Mouse (Mus musculus) thymus, adult 18-20 months (tissue): Measurements from ENCODE around the gene Gm11549.

ENCODE experiments used
- DNase-seq, 2 experiments: peaks; one replicate each; pipeline ENCODE4 v3.0.0; 2022; ENCODE audit warnings: mixed read lengths in 2 of 2

Gm11549 gene

DNA sequence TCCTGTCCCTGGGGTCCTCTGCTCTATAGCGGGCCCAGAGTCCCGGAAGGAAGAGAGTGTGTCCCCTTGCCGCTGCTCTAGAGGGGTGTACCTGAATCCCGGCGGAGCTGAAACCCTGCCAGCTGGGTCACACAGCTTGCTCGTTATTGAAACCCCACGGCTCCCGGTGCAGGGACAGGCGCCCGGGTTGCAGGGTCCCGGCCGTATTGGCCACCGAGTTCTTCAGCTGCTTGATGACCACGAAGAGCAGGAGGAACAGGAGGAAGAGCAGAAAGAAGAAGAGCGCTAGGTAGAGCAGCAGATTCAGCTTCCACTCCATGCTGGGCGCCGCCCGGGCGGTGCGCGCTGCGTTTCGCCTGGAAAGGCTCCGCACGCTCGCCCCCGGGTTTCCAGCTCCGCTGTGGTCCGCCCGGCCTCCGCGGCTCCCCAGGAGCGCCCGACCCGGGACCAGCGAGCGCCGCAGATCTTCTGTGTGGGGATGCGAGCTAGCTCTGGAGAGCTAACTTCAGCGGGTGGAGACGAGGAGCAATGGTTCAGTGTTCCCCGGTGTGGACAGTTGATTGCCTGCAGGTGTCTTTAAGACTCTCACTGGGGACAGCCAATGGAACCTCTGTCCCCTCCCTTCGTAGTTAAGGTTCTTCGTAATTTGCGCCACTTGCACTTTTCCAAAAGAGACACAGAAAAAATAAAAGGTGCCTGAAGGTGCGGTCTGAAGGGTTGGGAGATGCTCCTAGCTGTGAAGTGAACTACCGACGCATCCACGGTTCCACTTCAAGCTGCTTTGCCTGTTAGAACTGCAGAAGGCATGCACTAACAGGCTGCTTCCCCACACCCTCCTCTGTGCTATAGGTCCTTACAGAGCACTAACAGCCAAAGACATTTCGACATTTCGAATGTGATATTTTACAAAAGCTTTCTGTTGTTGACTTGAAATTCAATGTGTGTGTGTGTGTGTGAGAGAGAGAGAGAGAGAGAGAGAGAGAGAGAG is at the start of gene Gm11549:
Gm11549 (minus strand) TSS at position 741 of the 988 bp plus-strand sequence.
- no peak for DNase-seq

DNA sequence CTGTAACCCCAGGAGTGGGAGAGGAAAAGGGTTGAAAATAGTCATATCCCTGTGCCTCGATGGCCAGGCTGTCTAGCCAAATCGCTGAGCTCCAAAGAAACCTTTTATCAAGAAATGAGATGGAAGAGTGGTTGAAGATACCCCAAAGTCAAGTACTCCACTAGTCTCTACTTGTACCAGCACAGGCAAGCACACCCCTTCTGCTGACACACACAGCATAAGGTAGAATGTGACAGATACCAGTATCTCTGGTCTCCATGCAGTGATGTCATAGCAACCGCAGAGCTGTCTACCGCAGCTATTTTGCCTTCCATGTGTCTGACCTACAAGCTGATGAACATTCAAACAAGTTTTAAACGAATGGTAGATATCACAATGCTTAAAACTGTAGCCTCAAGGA is 48.2 kb upstream of the Gm11549 start:
- DNase-seq, result no peak

DNA sequence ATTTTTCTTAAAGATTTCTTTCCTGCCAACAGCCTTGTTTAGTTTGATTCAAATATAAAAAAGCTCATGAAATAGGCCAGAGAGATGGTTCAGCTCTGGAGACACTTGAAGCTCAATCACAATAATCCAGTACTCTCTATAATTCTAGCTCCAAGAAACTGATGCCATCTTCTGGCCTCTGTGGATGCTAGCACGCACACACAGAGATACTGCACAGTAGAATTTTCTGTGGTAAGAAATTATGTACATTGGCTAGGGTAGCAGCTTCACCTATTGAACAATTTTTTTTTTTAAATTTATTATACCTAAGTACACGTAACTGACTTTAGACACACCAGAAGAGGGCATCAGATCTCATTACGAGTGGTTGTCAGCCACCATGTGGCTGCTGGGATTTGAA is 42.1 kb upstream of the Gm11549 start:
- no peak for DNase-seq

DNA sequence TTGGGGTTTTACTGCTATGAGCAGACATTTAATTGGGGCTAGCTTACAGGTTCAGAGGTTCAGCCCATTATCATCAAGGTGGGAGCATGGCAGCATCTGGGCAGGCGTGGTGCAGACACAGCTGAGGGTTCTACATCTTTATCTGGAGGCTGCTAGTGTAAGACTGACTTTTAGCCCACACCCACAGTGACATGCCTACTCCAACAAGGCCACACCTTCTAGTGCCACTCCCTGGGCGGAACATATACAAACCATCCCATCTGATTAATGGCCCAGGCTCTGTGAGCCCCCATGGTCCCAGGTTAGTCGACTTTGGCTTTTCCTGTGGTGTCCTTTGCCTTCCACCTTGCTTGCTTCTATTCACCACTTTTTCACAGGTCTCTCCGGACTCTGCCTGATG is 38.0 kb upstream of the Gm11549 start:
- DNase-seq, result no peak

DNA sequence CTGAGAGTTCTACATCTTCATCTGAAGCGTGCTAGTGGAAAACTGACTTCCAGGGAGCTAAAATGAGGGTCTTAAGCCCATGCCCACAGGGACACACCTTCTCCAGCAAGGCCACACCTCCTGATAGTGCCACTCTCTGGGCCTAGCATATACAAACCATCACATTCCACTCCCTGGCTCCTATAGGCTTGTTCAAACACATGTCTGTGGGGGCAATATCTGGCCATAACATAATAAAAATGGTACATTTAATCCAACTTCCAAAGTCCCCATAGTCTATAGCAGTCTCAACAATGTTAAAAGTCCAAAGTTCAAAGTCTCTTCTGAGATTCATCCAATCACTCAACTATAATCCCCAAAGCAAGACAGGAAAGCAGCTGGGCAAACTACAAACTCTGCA is 36.0 kb upstream of the Gm11549 start:
- no peak for DNase-seq

DNA sequence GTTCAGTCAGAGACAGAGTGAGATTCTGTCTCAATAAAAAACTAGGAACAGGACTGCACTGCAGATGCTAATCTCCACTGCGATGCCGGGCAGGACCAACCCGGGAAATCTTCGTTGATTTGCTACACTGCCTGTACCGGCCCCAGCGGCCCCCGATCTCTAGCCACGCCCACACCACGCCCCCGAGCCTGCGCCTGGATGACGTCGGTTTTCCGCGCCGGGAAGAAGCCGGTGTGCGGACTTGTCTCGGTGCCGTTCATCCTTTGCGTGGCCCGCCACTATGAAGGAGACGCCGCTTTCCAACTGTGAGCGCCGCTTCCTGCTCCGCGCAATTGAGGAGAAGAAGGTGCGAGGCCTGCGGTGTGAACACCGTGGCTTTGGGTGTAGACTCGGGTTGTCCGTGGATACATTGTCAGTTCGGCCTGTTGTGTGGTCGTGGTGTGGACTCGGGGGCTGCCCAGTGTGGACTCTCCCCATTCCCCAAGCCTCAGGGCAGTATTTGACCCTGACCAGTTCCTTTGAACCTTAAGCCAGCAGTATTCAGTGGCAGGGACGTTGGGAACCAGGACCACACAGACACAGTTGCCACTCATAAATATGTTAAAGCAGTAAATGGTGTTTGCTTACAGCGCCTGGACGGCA is 30.9 kb upstream of the Gm11549 start, which contains the start of gene Exosc9:
Exosc9 (plus strand) TSS at position 201 of the 642 bp plus-strand sequence.
- peak; percentile 83 to 87 for DNase-seq

DNA sequence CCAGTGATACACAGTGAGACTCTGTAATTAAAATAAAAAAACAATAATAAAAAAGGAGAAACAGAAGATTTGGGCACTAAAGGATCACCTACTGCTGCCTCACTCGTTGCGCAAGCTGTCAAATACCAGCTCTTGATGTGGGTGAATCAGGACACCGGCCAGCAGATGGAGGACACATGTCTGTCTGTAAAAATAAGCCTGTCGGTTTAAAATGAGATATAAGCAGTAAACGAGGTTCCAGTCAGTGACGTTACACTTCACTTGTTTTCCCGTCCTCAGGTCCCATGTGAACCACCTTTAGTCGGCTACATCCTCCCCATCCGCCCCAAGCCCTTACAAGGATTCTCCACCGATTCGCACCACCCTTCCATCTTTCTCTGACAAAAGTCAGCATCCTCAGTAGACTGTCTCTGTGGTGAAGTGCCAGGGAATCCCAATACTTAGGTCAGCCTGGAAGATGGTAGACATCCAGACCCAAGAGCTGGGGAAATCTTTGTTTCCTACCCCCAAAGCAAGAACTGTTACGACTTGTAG is 30.3 kb upstream of the Gm11549 start:
- peak in 1 of 2 experiments; percentile 6 for DNase-seq

DNA sequence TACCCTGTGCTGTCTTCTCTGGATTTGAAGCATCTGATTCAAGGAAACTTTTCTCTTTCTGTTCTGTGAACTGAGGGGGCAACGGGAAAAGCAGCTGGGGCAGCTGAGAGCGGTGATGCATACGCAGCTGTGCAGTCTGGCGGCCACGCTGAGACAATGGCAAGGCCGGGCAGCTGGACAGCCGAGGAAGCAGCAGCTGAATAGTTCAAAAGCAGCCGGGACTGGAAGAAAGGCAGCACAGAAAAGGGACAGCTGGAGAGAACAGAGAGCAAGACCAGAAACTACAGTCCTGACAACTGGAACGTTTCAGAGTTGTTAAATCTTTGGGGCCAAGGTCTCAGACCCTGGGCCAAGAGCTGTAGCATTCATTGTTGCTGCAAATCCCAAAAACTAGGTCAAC is 29.7 kb upstream of the Gm11549 start:
- DNase-seq, result no peak

DNA sequence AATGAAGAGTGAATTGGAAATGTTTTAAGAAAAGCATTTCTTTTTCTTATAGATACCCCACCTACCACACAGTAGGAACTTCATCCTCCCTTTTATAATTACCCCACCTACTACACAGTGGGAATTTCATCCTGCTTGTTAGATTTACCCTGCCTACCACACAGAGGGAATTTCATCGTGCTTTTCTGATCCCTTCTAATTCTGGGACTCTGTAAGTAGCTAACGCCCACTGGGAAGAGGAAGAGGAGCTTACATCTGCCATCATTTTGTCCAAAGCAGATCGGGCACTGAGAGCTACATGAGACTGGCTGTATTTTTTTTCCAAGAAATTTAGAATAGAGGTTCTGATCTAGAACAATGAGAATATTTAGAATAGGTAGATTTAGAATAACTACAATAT is 23.3 kb upstream of the Gm11549 start:
- DNase-seq, result no peak

DNA sequence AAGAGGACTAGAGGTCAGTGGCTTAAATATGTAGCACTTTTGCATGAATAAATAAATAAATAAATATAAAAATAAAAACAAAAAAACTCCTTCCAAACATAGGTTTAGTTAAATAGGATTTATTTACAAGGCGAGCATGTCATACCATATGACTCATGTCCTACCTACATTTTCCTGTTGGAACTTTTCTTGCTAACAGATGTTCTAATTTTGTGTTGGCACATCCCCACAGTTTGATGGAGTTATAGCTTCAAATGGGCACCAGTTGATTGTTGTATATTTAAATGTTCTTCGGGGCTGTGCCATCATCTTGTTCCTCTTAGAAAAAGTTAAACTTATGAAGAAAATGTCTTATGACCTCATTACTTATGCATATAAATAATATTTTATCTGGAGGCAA is 19.8 kb upstream of the Gm11549 start:
- DNase-seq, result no peak

DNA sequence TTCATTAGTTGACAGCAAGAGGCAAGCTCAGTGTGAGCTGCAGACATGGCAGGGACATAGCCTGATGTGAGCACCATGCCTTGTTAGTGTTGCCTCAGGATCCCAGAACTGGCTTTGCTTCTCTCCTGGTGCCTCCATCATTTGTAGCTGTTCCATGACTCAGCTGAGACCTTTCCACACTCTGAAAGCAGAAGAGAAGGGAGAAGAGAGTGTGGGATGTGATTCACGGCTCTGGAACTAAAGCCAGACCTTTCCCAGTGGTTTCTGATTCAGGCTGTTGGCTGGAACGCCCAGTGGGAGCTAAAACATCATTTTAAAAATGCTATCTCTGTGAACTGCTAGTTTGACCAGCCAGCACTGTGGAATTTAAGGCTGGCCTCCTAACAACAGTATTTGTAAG is 19.1 kb upstream of the Gm11549 start:
- no peak for DNase-seq

DNA sequence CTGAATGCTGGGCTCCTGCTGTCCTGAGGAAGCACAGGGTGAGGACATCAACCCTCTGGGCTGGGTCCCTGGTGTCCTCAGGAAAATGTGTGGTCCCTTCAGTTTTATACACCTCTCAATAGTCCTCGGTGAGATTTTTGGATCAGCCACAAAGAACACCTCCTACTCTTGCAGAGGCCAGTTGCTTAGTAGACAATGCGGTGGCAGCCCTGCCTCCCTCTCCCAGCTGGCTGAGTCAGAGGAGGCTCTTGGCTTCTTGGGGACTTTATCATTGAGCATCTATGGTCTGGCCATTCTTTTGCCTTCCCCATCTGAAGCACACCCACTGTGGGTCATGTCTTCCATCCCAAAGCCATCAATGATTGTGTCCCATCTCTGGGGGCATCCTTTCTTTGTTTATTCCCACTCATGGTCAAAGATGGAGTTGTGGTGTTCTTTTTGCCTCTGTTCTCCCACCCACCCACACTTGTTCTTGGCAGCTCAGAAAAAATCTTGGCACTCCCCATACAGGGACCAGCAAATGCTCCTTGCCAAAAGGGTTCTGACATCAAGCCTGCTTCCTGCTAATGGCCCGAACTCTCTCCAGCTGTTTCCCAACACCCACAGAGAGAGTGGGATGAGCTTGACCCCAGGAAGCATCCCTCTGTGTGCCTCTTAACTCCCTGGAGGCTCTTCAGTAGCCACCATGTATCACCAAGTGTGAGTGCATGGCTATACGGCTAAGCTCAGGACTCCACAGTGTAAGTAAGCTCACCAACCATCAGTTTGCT is 16.3 kb upstream of the Gm11549 start:
- no peak for DNase-seq

DNA sequence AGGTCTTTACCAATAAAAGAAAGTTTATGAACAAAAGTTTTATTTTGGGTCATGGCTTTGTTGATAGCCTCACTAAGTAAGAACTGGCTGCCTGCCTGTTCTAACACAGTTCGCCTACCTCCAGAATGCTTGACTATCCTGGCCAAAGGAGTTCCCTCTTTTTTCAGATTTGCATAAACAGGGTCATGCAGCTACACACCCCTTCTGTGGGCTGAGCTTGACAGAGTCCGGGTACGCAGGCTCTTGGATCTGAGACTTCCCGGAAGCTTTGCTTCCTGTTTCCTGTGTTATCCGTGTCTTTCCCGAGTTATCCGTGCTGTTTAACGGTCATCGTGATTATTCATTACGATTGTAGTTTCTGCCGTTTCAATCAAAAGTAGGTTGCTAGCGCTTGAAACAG is 14.4 kb upstream of the Gm11549 start:
- no peak for DNase-seq

DNA sequence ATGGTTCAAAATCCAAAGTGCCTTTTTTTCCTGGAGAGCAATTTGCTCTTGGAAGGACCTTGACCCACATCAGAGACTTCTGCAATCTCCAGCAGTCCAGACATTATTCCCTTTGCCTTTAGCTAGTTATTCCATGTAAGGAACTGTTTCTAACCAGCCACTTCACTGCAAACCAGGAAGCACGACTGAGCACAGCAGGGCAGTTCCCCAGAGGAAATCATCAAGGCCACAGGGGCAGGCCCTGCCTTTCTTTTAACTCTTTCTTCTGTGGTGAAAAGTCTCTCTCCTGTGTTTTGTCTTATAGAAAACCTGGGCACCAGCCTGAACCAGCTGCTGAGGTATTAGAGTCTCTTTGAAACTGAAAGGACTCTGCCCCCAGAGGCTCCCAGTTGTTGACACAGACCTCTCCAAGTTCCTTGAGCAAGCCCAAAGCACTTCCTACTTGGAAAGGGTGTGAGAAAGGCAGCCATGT is 11.6 kb upstream of the Gm11549 start:
- DNase-seq, result no peak

DNA sequence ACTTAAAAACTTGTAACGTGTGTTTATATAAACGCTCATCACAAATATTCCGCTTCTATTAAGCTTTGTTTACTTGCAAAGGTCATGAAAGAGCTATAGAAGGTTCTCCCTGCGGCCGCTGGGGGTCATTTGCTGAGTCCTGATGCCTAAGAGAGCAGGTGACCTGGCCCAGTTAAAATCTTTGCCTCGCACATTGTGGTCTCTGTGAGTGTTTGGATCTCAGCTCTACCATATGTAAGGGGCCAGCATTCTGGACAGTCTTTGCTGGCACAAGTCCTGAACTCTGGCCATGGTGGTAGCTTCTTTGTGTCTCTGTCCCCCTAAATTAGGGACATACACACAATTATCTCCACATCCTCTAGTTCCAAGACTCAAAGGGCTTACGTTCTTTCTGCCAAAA is 11.1 kb upstream of the Gm11549 start:
- no peak for DNase-seq

DNA sequence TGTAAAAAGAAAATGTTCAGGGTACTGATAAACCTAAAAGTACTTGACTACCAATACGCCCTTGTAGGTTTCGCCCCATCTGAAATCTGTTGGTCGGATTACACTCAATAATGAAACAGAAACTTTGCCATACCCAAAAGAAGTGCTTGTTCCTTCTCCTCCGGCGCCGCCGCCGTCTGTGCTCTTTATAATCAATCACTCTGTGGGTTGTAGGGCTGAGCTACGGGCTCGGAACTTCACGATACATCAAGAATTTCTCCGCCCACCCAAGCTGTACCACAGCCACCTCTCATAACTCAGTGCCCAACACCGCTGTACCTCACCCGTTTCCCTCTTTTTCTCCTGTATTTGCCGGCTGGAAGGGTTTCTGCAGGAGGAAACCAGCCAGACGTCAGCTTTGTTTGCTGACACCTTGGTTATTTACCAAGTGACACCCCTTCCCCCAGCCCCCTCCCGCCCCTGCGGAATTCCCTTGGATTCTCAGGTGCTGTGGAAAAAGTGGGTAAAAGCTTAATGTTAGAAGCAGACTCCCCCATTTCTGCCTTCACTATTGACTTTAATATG is 10.4 kb upstream of the Gm11549 start:
- DNase-seq, result no peak

DNA sequence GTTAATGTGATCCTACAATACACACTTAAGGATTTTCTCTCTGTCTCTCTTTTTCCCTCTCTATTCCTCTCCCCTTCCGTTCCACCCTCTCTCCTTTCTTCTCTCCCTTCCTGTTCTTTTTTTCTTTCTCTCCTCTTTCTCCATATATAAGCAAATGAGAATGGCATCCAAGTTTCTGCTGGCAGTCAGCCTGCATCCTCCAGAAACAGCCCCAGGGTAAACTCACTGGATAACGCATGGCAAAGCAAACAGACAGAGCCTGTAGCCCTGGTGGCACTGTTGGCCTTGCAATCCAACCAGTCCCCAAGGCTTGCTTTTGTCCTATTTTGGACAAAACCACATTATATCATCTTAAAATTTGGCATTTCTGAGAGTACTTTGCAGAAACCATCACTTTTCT is 9.6 kb upstream of the Gm11549 start:
- no peak for DNase-seq

DNA sequence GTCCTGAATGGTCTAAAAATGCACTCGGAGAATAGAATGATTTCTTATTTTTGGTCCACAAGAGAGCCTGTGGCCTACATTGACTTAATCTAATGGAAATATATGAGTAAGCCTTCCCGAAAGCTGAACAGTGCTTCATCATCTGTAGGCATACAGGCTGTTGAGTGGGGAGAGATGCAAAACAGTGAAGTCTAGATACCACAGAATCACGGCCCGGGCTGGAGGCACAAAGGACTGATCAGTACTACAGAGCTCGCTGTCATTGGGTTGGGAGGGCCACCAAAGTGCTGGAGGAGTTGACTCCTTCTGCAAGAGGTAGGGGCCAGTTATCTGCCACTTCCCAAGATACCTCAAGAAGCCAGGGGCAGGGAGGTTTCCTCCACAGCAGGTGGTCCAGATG is 9.2 kb upstream of the Gm11549 start:
- DNase-seq, result no peak

DNA sequence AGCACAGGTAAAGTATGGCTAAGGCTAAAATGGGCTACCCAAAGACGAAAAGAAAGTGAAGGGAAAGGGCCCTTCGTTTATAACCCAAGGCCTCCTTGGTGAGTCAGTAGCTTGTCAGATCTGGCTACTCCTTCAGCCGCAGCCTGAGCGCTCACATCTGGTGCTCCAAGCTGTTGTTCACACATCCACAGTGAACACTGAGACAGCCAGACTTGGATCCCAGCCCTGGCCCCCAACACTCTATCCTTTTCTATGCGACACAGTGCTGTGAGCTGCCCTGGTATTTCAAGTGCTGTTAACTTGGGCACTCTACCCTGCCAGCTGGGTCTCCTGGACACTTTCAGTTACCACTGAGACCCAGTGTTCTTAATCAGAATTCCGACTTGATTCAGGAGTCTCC is 8.7 kb upstream of the Gm11549 start:
- no peak for DNase-seq

DNA sequence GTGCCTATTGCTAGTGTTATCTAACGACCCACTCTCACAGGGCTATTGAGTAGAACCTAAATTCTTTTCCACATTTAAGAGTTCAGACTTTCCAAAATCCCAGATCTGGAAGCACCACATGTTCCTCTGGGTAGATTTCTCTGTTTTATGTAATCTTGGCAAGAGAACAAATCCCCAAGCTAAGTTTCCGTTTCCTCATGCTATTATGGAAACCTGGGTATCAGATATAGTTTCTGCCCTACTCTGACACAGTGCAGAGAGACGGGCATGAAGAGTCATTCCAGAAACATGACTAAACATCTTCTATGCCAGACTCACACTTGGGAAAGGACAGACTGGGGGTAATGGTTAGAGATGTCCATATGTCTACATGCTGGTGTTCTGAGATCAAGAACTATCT is 2.9 kb upstream of the Gm11549 start:
- DNase-seq, result no peak

DNA sequence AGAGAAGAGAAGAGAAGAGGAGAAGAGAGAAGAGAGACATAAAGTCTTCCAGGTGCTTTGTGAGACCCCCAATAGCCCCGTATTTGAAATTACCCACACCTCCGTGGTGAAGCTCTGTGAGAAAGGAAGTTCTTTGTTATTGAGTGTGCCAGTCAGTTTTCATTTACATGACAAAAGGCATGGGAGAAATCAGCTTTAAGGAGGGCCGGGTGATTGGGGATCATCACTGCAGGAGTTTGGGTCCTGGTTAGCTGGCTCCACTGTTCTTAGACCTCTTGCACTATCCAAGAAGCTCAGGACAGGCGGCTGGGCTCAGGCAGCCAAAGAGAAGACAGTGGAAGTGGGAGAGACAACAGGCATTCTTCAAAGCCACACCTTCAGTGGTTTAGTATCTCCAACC is 524 bp upstream of the Gm11549 start:
- no peak for DNase-seq

DNA sequence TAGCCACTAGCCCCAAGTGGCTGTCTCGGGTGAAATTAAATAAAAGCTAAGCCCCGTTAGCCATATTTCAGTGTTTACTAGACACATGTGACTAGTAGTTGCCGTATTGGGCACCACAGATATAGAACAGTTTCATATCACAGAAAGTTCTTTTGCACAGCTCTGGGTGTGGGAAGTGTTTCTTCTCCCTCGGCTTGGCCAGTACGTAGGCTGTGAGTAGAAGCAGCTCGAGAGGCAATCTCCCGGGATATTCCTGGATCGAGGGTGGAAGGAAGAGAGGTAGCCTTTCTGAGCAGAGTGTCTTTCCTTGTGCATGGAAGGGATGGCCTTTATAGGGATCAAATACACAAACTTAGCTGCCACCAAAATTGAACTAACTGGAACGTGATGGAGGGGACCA is 5.4 kb downstream of the Gm11549 start:
- no peak for DNase-seq

DNA sequence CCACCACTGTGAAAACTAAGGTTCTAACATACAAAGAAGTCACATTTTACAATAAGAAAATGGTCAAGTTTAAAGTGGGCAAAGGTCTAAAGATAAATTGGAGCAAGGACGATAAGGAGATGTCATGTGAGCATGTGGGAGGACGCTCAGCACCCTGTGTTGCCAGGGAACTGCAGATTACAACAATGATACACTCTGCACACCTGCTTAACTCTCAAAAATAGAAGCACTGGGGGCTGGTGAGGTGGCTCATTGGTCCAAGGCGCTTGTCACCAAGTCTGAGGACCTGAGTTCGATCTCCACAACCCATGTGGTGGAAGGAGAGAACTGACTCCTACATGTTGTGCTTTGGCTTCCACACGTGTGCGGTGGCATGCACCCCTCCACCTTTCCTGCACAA is 10.1 kb downstream of the Gm11549 start:
- no peak for DNase-seq
